Mouse (Mus musculus): ENCODE results near the gene Sptb. TPM values are rescaled to one million over a fixed set of nuclear protein-coding genes. Genes with fewer than 3 reads are reported as not detected.

The Sptb gene
- polyA plus RNA-seq, 1 experiment from 2014 or later: 0.37 TPM

GRCm38 (mm10) chr12:76585028-76585427, 125.3 kb downstream of the Sptb start:
- H3K4me1 ChIP-seq (replicated peaks; ENCODE audit: insufficient read depth, low read length): peaks cover 15% of the 10 kb centered on the region
- peak; percentile 39; the same call in 1 of the 2 replicates for TF ChIP-seq CTCF (IDR thresholded peaks at IDR 0.05; ENCODE audit: low read depth)
- no peak overlapping the region for H3K9ac ChIP-seq (ENCODE audit: low read depth, low read length)
- H3K27me3 ChIP-seq (ENCODE audit: insufficient read depth, low read length): no peaks in the 10 kb centered on the region
- ATAC-seq (replicated peaks; ENCODE audit: low FRiP score, low read depth) (no peak), DNase-seq (ENCODE audit: low spot score) (no peak)
- H3K27ac ChIP-seq: no peak overlapping the region
- no peak overlapping the region for H3K4me3 ChIP-seq (replicated peaks; ENCODE audit: low read depth, low read length)
- no peaks in the 10 kb centered on the region for H3K9me3 ChIP-seq (replicated peaks; ENCODE audit: low read length)
- H3K36me3 ChIP-seq (ENCODE audit: insufficient read depth, low read length): no peaks in the 10 kb centered on the region
- no peak overlapping the region for H3K4me2 ChIP-seq (ENCODE audit: low read length)

GRCm38 (mm10) chr12:76583454-76583853, 126.9 kb downstream of the Sptb start:
- no peak overlapping the region for H3K4me3 ChIP-seq (replicated peaks; ENCODE audit: low read depth, low read length)
- H3K4me2 ChIP-seq (ENCODE audit: low read length): no peak overlapping the region
- no peaks in the 10 kb centered on the region for H3K36me3 ChIP-seq (ENCODE audit: insufficient read depth, low read length)
- no peak for DNase-seq (ENCODE audit: low spot score)
- ATAC-seq (replicated peaks; ENCODE audit: low FRiP score, low read depth): no peak
- no peak overlapping the region for H3K27ac ChIP-seq
- 91% methylated on average over 7 of the region's 7 CpGs for WGBS
- H3K4me1 ChIP-seq (replicated peaks; ENCODE audit: insufficient read depth, low read length): peaks cover 8% of the 10 kb centered on the region
- no peaks in the 10 kb centered on the region for H3K27me3 ChIP-seq (ENCODE audit: insufficient read depth, low read length)
- no peak for TF ChIP-seq CTCF (IDR thresholded peaks at IDR 0.05; ENCODE audit: low read depth)
- H3K9me3 ChIP-seq (replicated peaks; ENCODE audit: low read length): no peaks in the 10 kb centered on the region
- H3K9ac ChIP-seq (ENCODE audit: low read depth, low read length): no peak overlapping the region

- Histone ChIP-seq H3K4me2 (ENCODE audit: low read length) (no peak overlapping the region), H3K4me1 (replicated peaks; ENCODE audit: insufficient read depth, low read length) (peaks cover 8% of the 10 kb centered on the region), H3K27me3 (ENCODE audit: insufficient read depth, low read length) (no peaks in the 10 kb centered on the region), H3K4me3 (replicated peaks; ENCODE audit: low read depth, low read length) (no peak overlapping the region), H3K9ac (ENCODE audit: low read depth, low read length) (no peak overlapping the region), H3K27ac (no peak overlapping the region; the same call in 1 of the 2 replicates), H3K36me3 (ENCODE audit: insufficient read depth, low read length) (peaks cover 6% of the 10 kb centered on the region; the same call in 1 of the 2 replicates), H3K9me3 (replicated peaks; ENCODE audit: low read length) (no peaks in the 10 kb centered on the region)
- WGBS: 14% methylated on average over 6 of the region's 6 CpGs
- DNase-seq (ENCODE audit: low spot score) (peak; percentile 42), ATAC-seq (replicated peaks; ENCODE audit: low FRiP score, low read depth) (0 out of 2 replicates have a peak, but pooled peaks have one; percentile 27)
- TF ChIP-seq CTCF (IDR thresholded peaks at IDR 0.05; ENCODE audit: low read depth): no peak
Measured at GRCm38 (mm10) chr12:76582841-76583240, 127.5 kb downstream of the Sptb start.

GRCm38 (mm10) chr12:76582139-76582538, 128.2 kb downstream of the Sptb start:
- 76% methylated on average over 3 of the region's 3 CpGs for WGBS
- no peak for TF ChIP-seq CTCF (IDR thresholded peaks at IDR 0.05; ENCODE audit: low read depth)

GRCm38 (mm10) chr12:76579806-76580205, 130.5 kb downstream of the Sptb start:
- no peak for DNase-seq (ENCODE audit: low spot score)
- WGBS: 86% methylated on average over 1 of the region's 1 CpGs
- ATAC-seq (replicated peaks; ENCODE audit: low FRiP score, low read depth): no peak
- Histone ChIP-seq H3K9me3 (replicated peaks; ENCODE audit: low read length) (no peaks in the 10 kb centered on the region), H3K4me1 (replicated peaks; ENCODE audit: insufficient read depth, low read length) (peaks cover 8% of the 10 kb centered on the region), H3K27me3 (ENCODE audit: insufficient read depth, low read length) (no peaks in the 10 kb centered on the region), H3K4me2 (ENCODE audit: low read length) (no peak overlapping the region), H3K9ac (ENCODE audit: low read depth, low read length) (no peak overlapping the region), H3K27ac (no peak overlapping the region), H3K4me3 (replicated peaks; ENCODE audit: low read depth, low read length) (no peak overlapping the region), H3K36me3 (ENCODE audit: insufficient read depth, low read length) (peaks cover 35% of the 10 kb centered on the region)
- TF ChIP-seq CTCF (IDR thresholded peaks at IDR 0.05; ENCODE audit: low read depth): no peak

More at GRCm38 (mm10) chr12:76582139-76582538, 128.2 kb downstream of the Sptb start:
- Histone ChIP-seq H3K4me3 (replicated peaks; ENCODE audit: low read depth, low read length) (no peak overlapping the region), H3K36me3 (ENCODE audit: insufficient read depth, low read length) (peaks cover 13% of the 10 kb centered on the region), H3K4me2 (ENCODE audit: low read length) (no peak overlapping the region), H3K9me3 (replicated peaks; ENCODE audit: low read length) (no peaks in the 10 kb centered on the region), H3K9ac (ENCODE audit: low read depth, low read length) (no peak overlapping the region), H3K4me1 (replicated peaks; ENCODE audit: insufficient read depth, low read length) (peaks cover 8% of the 10 kb centered on the region), H3K27ac (0 out of 2 replicates have a peak overlapping the region, but pooled peaks have one; percentile 50), H3K27me3 (ENCODE audit: insufficient read depth, low read length) (no peaks in the 10 kb centered on the region)
- ATAC-seq (replicated peaks; ENCODE audit: low FRiP score, low read depth) (no peak), DNase-seq (ENCODE audit: low spot score) (no peak)

GRCm38 (mm10) chr12:76578465-76578864, 131.9 kb downstream of the Sptb start:
- Histone ChIP-seq H3K27me3 (ENCODE audit: insufficient read depth, low read length) (no peaks in the 10 kb centered on the region), H3K36me3 (ENCODE audit: insufficient read depth, low read length) (peaks cover 37% of the 10 kb centered on the region), H3K27ac (no peak overlapping the region), H3K4me1 (replicated peaks; ENCODE audit: insufficient read depth, low read length) (peaks cover 8% of the 10 kb centered on the region), H3K4me2 (ENCODE audit: low read length) (no peak overlapping the region), H3K9ac (ENCODE audit: low read depth, low read length) (no peak overlapping the region), H3K9me3 (replicated peaks; ENCODE audit: low read length) (no peaks in the 10 kb centered on the region), H3K4me3 (replicated peaks; ENCODE audit: low read depth, low read length) (no peak overlapping the region)
- DNase-seq (ENCODE audit: low spot score): no peak
- no peak for TF ChIP-seq CTCF (IDR thresholded peaks at IDR 0.05; ENCODE audit: low read depth)
- WGBS: 39% methylated on average over 2 of the region's 2 CpGs
- no peak for ATAC-seq (replicated peaks; ENCODE audit: low FRiP score, low read depth)

- no peak overlapping the region for H3K4me3 ChIP-seq (replicated peaks; ENCODE audit: low read depth, low read length)
- ATAC-seq (replicated peaks; ENCODE audit: low FRiP score, low read depth) (no peak), DNase-seq (ENCODE audit: low spot score) (no peak)
- no peak overlapping the region for H3K9ac ChIP-seq (ENCODE audit: low read depth, low read length)
- H3K9me3 ChIP-seq (replicated peaks; ENCODE audit: low read length): no peaks in the 10 kb centered on the region
- no peak for TF ChIP-seq CTCF (IDR thresholded peaks at IDR 0.05; ENCODE audit: low read depth)
- no peaks in the 10 kb centered on the region for H3K27me3 ChIP-seq (ENCODE audit: insufficient read depth, low read length)
- H3K4me2 ChIP-seq (ENCODE audit: low read length): no peak overlapping the region
- H3K36me3 ChIP-seq (ENCODE audit: insufficient read depth, low read length): peaks cover 37% of the 10 kb centered on the region
- WGBS: 88% methylated on average over 16 of the region's 16 CpGs
- no peak overlapping the region for H3K27ac ChIP-seq
- H3K4me1 ChIP-seq (replicated peaks; ENCODE audit: insufficient read depth, low read length): peaks cover 3% of the 10 kb centered on the region
Measured at GRCm38 (mm10) chr12:76577858-76578257, 132.5 kb downstream of the Sptb start.
